Mouse (Mus musculus): ENCODE data around the gene Gpm6a.
"Not testable (repeated sequence)": the region's sequence is repeated elsewhere in the genome, so short reads cannot be mapped to it uniquely, and the experiment has no call there.

Gpm6a gene

DNA sequence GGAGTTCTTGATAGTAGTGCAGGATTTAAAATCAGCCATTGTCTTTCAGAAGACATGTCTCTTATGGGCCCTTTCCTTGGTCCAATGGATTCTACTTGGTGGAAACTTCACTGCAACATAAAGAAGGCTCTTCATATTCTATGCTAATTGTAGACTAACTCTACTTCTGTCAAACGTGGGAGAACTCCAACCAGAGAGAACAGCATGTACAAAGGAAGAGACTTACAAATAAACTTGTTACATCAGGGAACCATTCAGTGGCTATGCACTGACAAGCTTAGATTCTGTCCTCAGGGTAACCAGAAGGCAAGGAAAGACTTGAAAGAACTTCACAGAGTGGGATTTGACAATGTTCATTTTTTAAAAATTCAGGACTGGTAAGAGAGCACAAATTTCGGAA lies 48.3 kb downstream of the Gpm6a start:
- DNase-seq (ENCODE audit: low spot score in 2 of 2): no peak

DNA sequence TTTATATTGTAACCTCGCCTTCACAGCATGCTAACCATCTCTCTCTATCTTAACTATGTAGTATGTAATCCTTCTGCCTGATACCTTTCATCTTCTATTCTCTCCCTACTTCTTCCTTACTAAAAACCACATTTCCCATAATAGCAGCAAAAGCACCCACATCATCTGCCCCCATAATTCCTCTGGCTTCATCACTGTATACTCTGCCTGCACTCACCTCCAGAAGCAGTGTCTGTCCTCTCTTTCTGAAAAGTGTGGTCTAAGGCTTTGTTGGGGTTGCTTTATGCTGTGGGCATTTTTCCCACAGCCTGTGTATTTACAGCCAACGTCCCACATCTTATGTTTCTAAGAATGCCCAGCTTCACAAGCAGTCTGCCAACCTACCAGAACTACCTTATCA lies 57.6 kb downstream of the Gpm6a start:
- DNase-seq (ENCODE audit: low spot score in 2 of 2): no peak

DNA sequence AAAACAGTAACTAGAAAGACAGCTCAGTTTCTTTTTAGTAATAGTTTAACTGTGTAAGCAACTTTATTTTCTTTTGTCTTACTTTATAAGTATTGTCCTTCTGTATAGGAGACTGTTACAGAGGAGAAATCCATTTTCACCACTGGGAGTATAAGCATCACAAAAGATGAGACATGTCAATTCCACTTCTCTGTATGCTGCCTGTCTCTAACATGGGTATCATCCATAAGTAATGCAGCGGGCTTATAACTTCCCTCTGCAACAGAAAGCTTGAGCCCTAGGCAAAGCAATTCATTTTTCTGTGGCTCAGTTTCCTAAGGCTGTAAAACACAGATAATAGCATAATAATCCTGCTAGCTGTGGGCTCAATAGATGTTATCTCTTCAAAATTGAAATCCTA lies 62.4 kb downstream of the Gpm6a start:
- DNase-seq (ENCODE audit: low spot score in 2 of 2): no peak

DNA sequence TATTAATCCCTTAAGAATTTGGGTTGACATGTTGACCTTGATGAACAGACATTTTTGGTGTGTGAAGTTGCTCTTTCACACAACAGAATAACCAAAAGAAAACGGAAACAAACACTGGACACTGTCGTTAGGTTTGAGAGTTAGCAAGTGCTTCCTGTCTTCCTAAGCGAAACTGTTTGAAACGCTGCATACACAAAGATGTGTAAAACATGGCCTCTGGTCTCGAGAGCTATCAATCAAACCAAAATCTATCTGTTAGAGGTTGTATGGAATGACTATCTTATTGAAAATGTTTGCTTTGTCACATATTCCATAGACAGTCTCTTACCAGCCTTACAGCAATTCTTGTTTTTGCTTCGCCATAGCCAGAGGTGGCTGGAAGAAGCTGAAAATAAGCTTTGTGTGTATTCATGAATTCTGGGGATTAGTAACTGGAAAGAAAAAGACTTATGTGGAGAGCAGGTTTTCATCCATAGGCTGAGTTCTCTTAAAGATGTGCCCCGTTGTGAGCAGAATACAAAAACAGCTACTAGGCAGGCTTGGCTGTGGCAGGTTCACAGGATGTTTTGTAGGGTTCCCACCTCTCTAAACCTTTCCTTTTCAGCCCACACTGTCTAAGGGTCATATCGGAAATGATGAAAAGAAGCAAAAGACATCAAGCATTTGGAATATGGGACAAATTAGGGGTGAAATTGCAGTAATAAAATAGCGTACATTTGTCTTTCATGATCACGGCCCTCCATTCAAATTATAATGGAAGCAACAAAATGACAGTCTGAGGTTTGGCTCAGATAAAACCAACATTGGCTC lies 71.4 kb downstream of the Gpm6a start:
- no peak for DNase-seq (ENCODE audit: low spot score in 2 of 2)

DNA sequence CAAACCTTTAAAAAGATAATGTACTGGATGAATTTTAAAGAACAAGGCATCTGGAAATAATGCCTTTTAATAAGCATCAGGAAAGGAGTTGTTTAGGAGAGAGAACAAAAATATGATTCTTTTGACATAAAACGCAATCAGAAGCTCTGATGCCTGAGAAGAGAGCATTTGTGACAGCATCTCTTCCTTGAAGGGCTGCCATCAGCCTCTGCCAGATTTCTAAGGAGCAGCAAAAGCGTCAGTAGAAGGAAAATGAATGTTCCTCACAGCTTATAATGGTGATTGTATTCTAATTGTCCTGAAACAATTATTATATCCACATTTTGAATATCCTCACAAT lies 72.0 kb downstream of the Gpm6a start:
- DNase-seq (ENCODE audit: low spot score in 2 of 2): no peak

DNA sequence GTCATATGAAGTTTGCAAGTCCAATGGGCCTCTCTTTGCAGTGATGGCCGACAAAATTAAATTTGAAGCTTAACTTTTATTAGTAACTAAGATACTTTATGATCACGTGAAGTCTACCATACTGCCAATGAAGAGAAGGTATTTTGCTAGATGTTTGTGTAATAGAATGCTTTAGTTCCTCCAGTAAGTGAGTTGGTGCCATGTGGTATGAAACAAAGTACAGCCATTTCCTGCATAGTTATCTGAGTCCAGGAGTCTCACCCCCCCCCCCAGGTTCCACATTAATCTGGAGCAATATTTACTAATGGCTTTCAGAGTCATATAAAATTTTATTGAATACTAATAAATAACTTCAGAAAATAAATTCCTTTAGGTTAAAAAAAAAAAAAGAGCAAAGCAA lies 73.7 kb downstream of the Gpm6a start:
- DNase-seq (ENCODE audit: low spot score in 2 of 2): no peak

DNA sequence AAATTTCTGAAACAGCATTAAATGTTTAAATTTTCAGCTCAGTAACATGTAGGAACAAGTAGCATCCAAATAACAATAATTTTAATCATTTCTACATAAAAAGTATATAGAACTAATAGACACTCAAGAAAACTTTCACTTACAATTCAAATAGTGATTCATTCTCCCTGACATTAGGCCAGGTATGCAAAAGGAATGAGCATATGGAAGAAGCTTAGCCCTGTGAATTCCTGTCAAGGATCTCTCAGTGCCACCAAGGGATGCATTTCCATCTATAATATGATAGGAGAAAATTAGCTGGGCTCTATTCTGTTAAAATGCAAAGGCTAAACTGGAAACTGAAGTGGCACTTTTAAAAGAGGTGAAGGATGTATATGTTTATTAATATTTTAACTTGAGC lies 76.5 kb downstream of the Gpm6a start:
- DNase-seq (ENCODE audit: low spot score in 2 of 2): no peak

DNA sequence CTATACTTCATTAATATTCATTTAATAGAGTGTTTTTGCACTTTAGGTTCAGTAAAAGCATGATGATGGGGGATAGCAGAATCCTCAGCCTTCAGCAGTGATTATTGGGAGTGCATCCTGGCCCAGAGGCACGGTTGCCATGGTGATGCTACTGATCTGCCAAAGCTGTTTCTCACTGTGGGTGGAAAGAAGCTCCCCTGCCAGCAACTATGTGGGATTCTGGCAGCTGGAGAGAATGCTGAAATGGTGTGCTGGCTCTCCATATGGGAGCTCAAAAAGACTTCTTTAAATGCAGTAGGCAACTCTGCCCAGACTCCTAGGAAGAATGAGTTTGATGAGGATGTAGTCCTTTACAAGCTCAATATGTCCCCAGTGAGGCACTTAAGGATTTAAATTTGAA lies 79.7 kb downstream of the Gpm6a start:
- peak; percentile 93 to 96 for DNase-seq (ENCODE audit: low spot score in 2 of 2)

DNA sequence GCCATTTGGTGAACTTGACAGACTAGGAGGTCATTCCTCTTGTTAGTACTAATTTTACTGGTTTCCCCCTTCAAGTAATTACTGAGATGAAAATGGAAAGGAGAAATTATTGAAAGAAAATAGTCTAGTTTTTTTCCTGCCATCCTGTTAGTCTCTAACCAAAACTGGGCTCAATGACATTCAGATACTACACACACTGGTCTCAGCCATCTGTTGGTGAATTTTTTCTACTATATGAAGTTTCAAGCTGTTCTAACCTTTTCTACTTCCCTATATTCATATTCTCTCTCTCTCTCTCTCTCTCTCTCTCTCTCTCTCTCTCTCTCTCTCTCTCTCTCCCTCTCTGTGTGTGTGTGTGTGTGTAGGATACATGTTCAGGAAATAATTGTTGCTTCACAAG lies 80.8 kb downstream of the Gpm6a start:
- no peak for DNase-seq (ENCODE audit: low spot score in 2 of 2)

DNA sequence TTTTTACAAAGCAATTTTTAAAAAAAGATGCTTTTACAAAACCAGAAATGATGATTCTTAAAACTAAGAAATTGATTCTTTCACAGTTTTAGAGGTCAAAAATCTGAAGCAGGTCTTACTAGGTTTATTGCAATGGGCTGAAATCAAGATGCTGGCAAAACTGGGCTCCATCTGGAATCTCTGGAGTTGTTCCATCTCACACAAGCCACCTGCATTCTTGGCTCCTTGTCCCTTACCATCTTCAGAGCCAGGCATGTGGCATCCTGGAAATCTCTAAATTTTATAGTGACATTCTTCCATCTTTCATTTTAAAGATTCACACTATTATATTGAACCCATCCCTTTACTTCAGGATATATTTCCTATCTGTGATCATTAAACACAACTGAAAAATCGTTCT lies 88.3 kb downstream of the Gpm6a start:
- DNase-seq (ENCODE audit: low spot score in 2 of 2): no peak

DNA sequence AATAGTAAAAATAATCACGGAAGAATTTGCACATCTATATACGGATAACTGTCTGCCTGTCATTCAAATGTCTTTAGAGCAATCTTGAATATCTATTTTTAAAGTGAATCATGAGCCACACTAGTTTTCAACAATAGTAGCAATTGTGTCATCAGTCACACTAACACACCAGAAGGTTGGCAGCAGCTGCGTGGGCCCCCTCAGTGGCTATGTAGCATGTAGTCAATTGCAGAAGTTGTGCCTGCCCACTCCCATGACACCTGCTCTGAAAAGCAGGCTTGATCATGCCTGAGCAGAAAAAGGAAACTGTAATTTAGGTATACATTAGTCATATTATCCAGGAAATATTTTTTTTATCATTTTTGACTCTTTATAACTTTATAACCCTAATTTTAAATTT lies 93.8 kb downstream of the Gpm6a start:
- peak; percentile 58 to 74 for DNase-seq (ENCODE audit: low spot score in 2 of 2)

DNA sequence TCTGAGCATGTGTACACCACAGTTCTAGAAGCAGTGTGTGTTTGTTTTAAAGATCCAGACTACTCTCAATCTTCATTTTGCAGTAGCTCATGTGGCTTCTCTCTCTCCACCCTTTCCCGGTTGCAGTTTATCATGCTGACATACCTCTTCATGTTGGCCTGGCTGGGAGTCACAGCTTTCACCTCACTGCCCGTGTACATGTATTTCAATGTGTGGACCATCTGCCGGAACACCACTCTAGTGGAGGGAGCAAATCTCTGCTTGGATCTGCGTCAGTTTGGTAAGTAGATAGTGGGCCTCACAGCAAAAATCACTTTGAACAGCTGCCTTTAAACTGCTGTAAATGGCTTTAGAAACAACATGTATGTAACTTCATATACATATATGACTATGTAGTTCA lies 95.3 kb downstream of the Gpm6a start:
- DNase-seq (ENCODE audit: low spot score in 2 of 2): no peak

DNA sequence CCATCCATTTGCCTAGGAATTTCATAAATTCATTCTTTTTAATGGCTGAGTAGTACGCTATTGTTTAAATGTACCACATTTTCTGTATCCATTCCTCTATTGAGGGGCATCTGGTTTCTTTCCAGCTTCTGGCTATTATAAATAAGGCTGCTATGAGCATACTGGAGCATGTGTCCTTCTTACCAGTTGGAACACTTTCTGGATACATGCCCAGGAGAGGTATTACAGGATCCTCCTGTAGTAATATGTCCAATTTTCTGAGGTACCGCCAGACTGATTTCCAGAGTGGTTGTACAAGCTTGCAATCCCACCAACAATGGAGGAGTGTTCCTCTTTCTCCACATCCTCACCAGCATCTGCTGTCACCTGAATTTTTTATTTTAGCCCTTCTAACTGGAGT lies 114.2 kb downstream of the Gpm6a start:
- DNase-seq (ENCODE audit: low spot score in 2 of 2): not testable (repeated sequence)

DNA sequence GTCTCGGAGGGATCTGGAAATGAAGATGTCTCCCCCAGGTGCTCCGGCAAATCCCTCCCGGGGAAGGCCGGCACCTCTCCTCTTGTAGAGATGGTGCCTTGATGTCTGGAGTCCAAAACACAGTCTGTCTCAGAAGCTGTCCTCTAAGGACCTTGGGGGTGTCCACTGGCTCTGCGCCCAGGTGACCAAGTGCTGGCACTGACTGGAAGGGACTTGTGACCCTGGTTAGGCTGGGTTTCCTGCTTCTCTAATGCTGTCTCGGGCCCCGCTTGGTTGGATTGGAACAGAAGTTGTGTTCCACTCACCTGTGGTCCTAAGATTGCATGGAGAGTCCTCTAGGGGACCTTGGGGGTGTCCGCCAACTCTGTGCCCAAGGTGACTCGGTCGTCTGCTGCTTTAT lies 118.8 kb downstream of the Gpm6a start:
- DNase-seq (ENCODE audit: low spot score in 2 of 2): no peak

DNA sequence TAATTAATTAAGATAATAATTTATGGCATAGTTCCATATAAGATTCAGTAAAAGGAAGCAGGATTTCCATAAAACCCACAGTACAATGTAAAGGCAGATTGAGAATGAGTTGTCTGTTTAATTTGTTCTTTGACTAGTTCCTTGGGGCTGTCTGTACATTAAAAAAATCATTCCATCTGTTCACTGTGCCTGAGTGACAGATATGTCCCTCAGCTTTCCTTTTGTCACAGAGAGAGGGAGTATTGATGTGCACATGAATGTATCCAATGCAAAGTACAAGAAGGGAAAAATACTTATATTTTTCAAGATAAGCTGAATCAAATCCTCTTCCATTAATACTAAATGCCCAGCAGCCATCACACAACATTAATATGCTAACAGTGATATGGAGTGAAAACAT lies 147.6 kb downstream of the Gpm6a start:
- DNase-seq (ENCODE audit: low spot score in 2 of 2): no peak

DNA sequence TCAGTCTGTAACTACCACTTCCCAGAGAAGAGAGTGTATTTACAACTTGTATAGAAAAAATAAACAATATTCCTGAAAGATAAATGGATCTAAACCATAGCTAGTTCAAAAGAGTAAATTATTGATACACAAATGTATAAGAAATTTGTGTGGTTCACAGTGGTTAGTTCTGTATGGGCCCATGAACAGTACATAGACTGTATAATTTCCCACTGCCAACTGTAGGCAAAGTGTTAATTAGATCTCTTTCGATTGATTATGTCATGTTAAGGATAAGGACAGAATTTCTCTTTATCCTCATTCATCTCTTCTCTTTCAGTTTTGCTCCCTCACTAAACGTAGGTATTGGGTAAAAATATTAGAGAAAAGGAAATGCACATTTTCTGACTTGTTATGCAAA lies 148.4 kb downstream of the Gpm6a start:
- DNase-seq (ENCODE audit: low spot score in 2 of 2): no peak

DNA sequence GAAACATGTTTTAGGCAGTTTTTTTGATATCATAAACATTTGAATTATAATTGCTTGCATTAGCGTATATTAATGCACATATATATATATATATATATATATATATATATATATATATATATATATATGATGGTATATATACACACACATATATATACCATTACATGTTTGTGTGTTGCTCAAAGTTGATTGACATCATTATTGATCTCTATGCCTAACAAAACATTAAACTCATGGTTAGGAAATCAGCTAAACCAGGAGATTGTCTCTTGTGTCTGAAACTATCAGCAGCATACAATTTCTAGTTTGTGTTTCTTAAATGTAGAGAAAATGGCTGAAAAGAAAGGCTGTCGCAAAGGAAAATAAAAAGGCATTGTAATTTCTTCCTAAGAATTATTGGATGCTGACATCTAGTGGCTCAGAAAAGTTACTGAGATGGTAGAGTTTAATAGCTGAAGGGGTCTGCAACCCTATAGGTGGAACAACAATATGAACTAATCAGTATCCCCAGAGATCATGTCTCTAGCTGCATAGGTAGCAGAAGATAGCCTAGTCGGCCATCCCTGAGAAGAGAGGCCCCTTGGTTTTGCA lies 149.3 kb downstream of the Gpm6a start:
- no peak for DNase-seq (ENCODE audit: low spot score in 2 of 2)
